Mouse (Mus musculus): ENCODE data around the gene Nlk. TPM values are rescaled to one million over a fixed set of nuclear protein-coding genes. Genes with fewer than 3 reads are reported as not detected.
"Not testable (repeated sequence)": the region's sequence is repeated elsewhere in the genome, so short reads cannot be mapped to it uniquely, and the experiment has no call there.

Nlk gene
- polyA plus RNA-seq, 1 experiment from 2014 or later = 25.8 TPM

GRCm38 (mm10) chr11:78596750-78597149, 100.4 kb downstream of the Nlk start:
- H3K9ac ChIP-seq (ENCODE audit: low read length) = no peak overlapping the region
- H3K36me3 ChIP-seq (ENCODE audit: control insufficient read depth, insufficient read depth, low read length) = no peaks in the 10 kb centered on the region; the same call in 1 of the 2 replicates
- no peaks in the 10 kb centered on the region for H3K9me3 ChIP-seq (ENCODE audit: control insufficient read depth, low read length)
- no peak overlapping the region for H3K27ac ChIP-seq (ENCODE audit: low read depth, low read length)
- no peak overlapping the region for H3K4me3 ChIP-seq (ENCODE audit: low read depth, low read length)
- H3K4me1 ChIP-seq (ENCODE audit: control insufficient read depth, insufficient read depth, low read length) = peaks cover 4% of the 10 kb centered on the region; the same call in 1 of the 2 replicates
- H3K27me3 ChIP-seq (ENCODE audit: control insufficient read depth, insufficient read depth, low read length) = no peaks in the 10 kb centered on the region
- ATAC-seq (ENCODE audit: low FRiP score) (no peak), DNase-seq (ENCODE audit: low spot score, missing footprints) (no peak)
- H3K4me2 ChIP-seq = no peak overlapping the region

GRCm38 (mm10) chr11:78595773-78596172, 101.4 kb downstream of the Nlk start:
- H3K27ac ChIP-seq (ENCODE audit: low read depth, low read length) = no peak overlapping the region
- H3K9ac ChIP-seq (ENCODE audit: low read length) = no peak overlapping the region
- 88% methylated on average over 2 of the region's 2 CpGs for WGBS
- H3K36me3 ChIP-seq (ENCODE audit: control insufficient read depth, insufficient read depth, low read length) = no peaks in the 10 kb centered on the region; the same call in 1 of the 2 replicates
- no peak overlapping the region for H3K4me3 ChIP-seq (ENCODE audit: low read depth, low read length)
- H3K4me2 ChIP-seq = no peak overlapping the region
- no peak for DNase-seq (ENCODE audit: low spot score, missing footprints)
- no peak for ATAC-seq (ENCODE audit: low FRiP score)
- H3K4me1 ChIP-seq (ENCODE audit: control insufficient read depth, insufficient read depth, low read length) = peaks cover 4% of the 10 kb centered on the region; the same call in 1 of the 2 replicates
- no peaks in the 10 kb centered on the region for H3K9me3 ChIP-seq (ENCODE audit: control insufficient read depth, low read length)
- H3K27me3 ChIP-seq (ENCODE audit: control insufficient read depth, insufficient read depth, low read length) = no peaks in the 10 kb centered on the region

- H3K27me3 ChIP-seq (ENCODE audit: control insufficient read depth, insufficient read depth, low read length) = no peaks in the 10 kb centered on the region
- 91% methylated on average over 6 of the region's 6 CpGs for WGBS
- ATAC-seq (ENCODE audit: low FRiP score) = no peak
- H3K4me2 ChIP-seq = no peak overlapping the region
- H3K9me3 ChIP-seq (ENCODE audit: control insufficient read depth, low read length) = no peaks in the 10 kb centered on the region
- peaks cover 4% of the 10 kb centered on the region; the same call in 1 of the 2 replicates for H3K4me1 ChIP-seq (ENCODE audit: control insufficient read depth, insufficient read depth, low read length)
- H3K4me3 ChIP-seq (ENCODE audit: low read depth, low read length) = no peak overlapping the region
- H3K27ac ChIP-seq (ENCODE audit: low read depth, low read length) = no peak overlapping the region
- no peak for DNase-seq (ENCODE audit: low spot score, missing footprints)
- H3K36me3 ChIP-seq (ENCODE audit: control insufficient read depth, insufficient read depth, low read length) = no peaks in the 10 kb centered on the region; the same call in 1 of the 2 replicates
- no peak overlapping the region for H3K9ac ChIP-seq (ENCODE audit: low read length)
Measured at GRCm38 (mm10) chr11:78594271-78594964, 102.8 kb downstream of the Nlk start.

DNA sequence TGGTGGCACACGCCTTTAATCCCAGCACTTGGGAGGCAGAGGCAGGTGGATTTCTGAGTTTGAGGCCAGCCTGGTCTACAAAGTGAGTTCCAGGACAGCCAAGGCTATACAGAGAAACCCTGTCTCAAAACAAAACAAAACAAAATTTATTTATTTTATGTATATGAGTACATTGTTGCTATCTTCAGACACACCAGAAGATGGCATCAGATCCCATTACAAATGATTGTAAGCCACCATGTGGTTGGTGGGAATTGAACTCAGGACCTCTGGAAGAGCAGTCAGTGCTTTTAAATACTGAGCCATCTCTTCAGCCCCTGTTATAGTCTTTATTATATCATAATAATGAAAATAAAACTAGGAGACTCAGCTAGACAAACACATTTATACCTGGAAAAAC, 109.5 kb downstream of the Nlk start:
- H3K4me2 ChIP-seq; H3K4me3 ChIP-seq (ENCODE audit: low read depth, low read length); H3K36me3 ChIP-seq (ENCODE audit: control insufficient read depth, insufficient read depth, low read length); H3K4me1 ChIP-seq (ENCODE audit: control insufficient read depth, insufficient read depth, low read length); H3K9ac ChIP-seq (ENCODE audit: low read length); DNase-seq (ENCODE audit: low spot score, missing footprints); ATAC-seq (ENCODE audit: low FRiP score); H3K9me3 ChIP-seq (ENCODE audit: control insufficient read depth, low read length); H3K27ac ChIP-seq (ENCODE audit: low read depth, low read length); H3K27me3 ChIP-seq (ENCODE audit: control insufficient read depth, insufficient read depth, low read length): not testable (repeated sequence)
- WGBS = 96% methylated on average over 1 of the region's 1 CpGs

- H3K27ac ChIP-seq (ENCODE audit: low read depth, low read length) = no peak overlapping the region
- no peaks in the 10 kb centered on the region for H3K4me1 ChIP-seq (ENCODE audit: control insufficient read depth, insufficient read depth, low read length)
- H3K9ac ChIP-seq (ENCODE audit: low read length) = no peak overlapping the region
- H3K9me3 ChIP-seq (ENCODE audit: control insufficient read depth, low read length) = peaks cover 2% of the 10 kb centered on the region; the same call in 1 of the 2 replicates
- H3K4me2 ChIP-seq = no peak overlapping the region
- no peak for ATAC-seq (ENCODE audit: low FRiP score)
- no peak for DNase-seq (ENCODE audit: low spot score, missing footprints)
- no peaks in the 10 kb centered on the region for H3K27me3 ChIP-seq (ENCODE audit: control insufficient read depth, insufficient read depth, low read length)
- peaks cover 10% of the 10 kb centered on the region for H3K36me3 ChIP-seq (ENCODE audit: control insufficient read depth, insufficient read depth, low read length)
- no peak overlapping the region for H3K4me3 ChIP-seq (ENCODE audit: low read depth, low read length)
Measured at GRCm38 (mm10) chr11:78586099-78586498, 111.1 kb downstream of the Nlk start.

GRCm38 (mm10) chr11:78582848-78583247, 114.3 kb downstream of the Nlk start:
- DNase-seq (ENCODE audit: low spot score, missing footprints) (no peak), ATAC-seq (ENCODE audit: low FRiP score) (no peak)
- no peaks in the 10 kb centered on the region for H3K27me3 ChIP-seq (ENCODE audit: control insufficient read depth, insufficient read depth, low read length)
- no peak overlapping the region for H3K4me3 ChIP-seq (ENCODE audit: low read depth, low read length)
- H3K4me1 ChIP-seq (ENCODE audit: control insufficient read depth, insufficient read depth, low read length) = no peaks in the 10 kb centered on the region
- WGBS = 93% methylated on average over 6 of the region's 6 CpGs
- peaks cover 10% of the 10 kb centered on the region for H3K36me3 ChIP-seq (ENCODE audit: control insufficient read depth, insufficient read depth, low read length)
- H3K9ac ChIP-seq (ENCODE audit: low read length) = no peak overlapping the region
- H3K9me3 ChIP-seq (ENCODE audit: control insufficient read depth, low read length) = peaks cover 2% of the 10 kb centered on the region; the same call in 1 of the 2 replicates
- H3K27ac ChIP-seq (ENCODE audit: low read depth, low read length) = no peak overlapping the region
- H3K4me2 ChIP-seq = no peak overlapping the region

GRCm38 (mm10) chr11:78574975-78575374, 122.2 kb downstream of the Nlk start:
- Histone ChIP-seq H3K4me1 (ENCODE audit: control insufficient read depth, insufficient read depth, low read length) (no peaks in the 10 kb centered on the region), H3K27ac (ENCODE audit: low read depth, low read length) (no peak overlapping the region), H3K4me3 (ENCODE audit: low read depth, low read length) (no peak overlapping the region), H3K27me3 (ENCODE audit: control insufficient read depth, insufficient read depth, low read length) (no peaks in the 10 kb centered on the region), H3K4me2 (no peak overlapping the region), H3K9me3 (ENCODE audit: control insufficient read depth, low read length) (no peaks in the 10 kb centered on the region), H3K36me3 (ENCODE audit: control insufficient read depth, insufficient read depth, low read length) (peaks cover 4% of the 10 kb centered on the region), H3K9ac (ENCODE audit: low read length) (no peak overlapping the region)
- DNase-seq (ENCODE audit: low spot score, missing footprints) (no peak), ATAC-seq (ENCODE audit: low FRiP score) (no peak)
- 70% methylated on average over 2 of the region's 2 CpGs for WGBS

- Histone ChIP-seq H3K27me3 (ENCODE audit: control insufficient read depth, insufficient read depth, low read length) (no peaks in the 10 kb centered on the region), H3K27ac (ENCODE audit: low read depth, low read length) (no peak overlapping the region), H3K36me3 (ENCODE audit: control insufficient read depth, insufficient read depth, low read length) (peaks cover 4% of the 10 kb centered on the region), H3K9me3 (ENCODE audit: control insufficient read depth, low read length) (no peaks in the 10 kb centered on the region), H3K4me3 (ENCODE audit: low read depth, low read length) (no peak overlapping the region), H3K4me2 (no peak overlapping the region), H3K9ac (ENCODE audit: low read length) (no peak overlapping the region), H3K4me1 (ENCODE audit: control insufficient read depth, insufficient read depth, low read length) (no peaks in the 10 kb centered on the region)
- ATAC-seq (ENCODE audit: low FRiP score) = no peak
- no peak for DNase-seq (ENCODE audit: low spot score, missing footprints)
- 86% methylated on average over 3 of the region's 3 CpGs for WGBS
Measured at GRCm38 (mm10) chr11:78574536-78574935, 122.6 kb downstream of the Nlk start.

GRCm38 (mm10) chr11:78574031-78574430, 123.1 kb downstream of the Nlk start:
- not testable (repeated sequence) for H3K4me3 ChIP-seq (ENCODE audit: low read depth, low read length); H3K9ac ChIP-seq (ENCODE audit: low read length); H3K36me3 ChIP-seq (ENCODE audit: control insufficient read depth, insufficient read depth, low read length); H3K27ac ChIP-seq (ENCODE audit: low read depth, low read length); DNase-seq (ENCODE audit: low spot score, missing footprints); H3K27me3 ChIP-seq (ENCODE audit: control insufficient read depth, insufficient read depth, low read length); H3K4me1 ChIP-seq (ENCODE audit: control insufficient read depth, insufficient read depth, low read length); H3K9me3 ChIP-seq (ENCODE audit: control insufficient read depth, low read length); H3K4me2 ChIP-seq; ATAC-seq (ENCODE audit: low FRiP score)
- WGBS = 100% methylated on average over 3 of the region's 4 CpGs
